Mouse (Mus musculus) heart, embryonic 10.5 days (tissue): ENCODE measurements around the gene Ostm1. TPM values are rescaled to one million over a fixed set of nuclear protein-coding genes. Genes with fewer than 3 reads are reported as not detected.

Experiments used
- DNase-seq: peaks from one replicate; pipeline ENCODE4 v3.0.0-alpha.2; 2017; ENCODE audit warnings: low spot score
- H3K27ac ChIP-seq: fragments of 300-500 bp; sonication (generic); 2 replicates; pipeline ENCODE4 v1.5.1; 2016; ENCODE audit warnings: mild to moderate bottlenecking
- H3K27me3 ChIP-seq: fragments of 300-500 bp; sonication (generic); 2 replicates; pipeline ENCODE4 v1.6.1; 2016; ENCODE audit warnings: mild to moderate bottlenecking; ENCODE audit not compliant: poor library complexity, insufficient read depth, severe bottlenecking
- H3K36me3 ChIP-seq: fragments of 300-500 bp; sonication (generic); 2 replicates; pipeline ENCODE4 v1.6.1; 2016; ENCODE audit warnings: mild to moderate bottlenecking, moderate library complexity
- H3K4me1 ChIP-seq: fragments of 300-500 bp; sonication (generic); 2 replicates; pipeline ENCODE4 v1.6.1; 2016; ENCODE audit warnings: mild to moderate bottlenecking
- H3K4me3 ChIP-seq: fragments of 300-500 bp; sonication (generic); 2 replicates; pipeline ENCODE4 v1.5.1; 2016; ENCODE audit warnings: mild to moderate bottlenecking, moderate library complexity
- H3K9me3 ChIP-seq: fragments of 300-500 bp; sonication (generic); 2 replicates; pipeline ENCODE4 v1.6.1; 2016; ENCODE audit warnings: mild to moderate bottlenecking, moderate library complexity
- WGBS: fragments of 180-500 bp; shearing (Covaris S2); methylation state at CpG from one replicate; pipeline ENCODE4 v1.1.7; 2016; 5-methylcytosine and 5-hydroxymethylcytosine counted together
- polyA plus RNA-seq: library from polyadenylated mRNA; unstranded; fragments of >200 nt; fragmentation: Nextera tagmentation; extraction: Ambion mirVana; gene quantifications from 2 replicates; pipeline ENCODE4 v1.2.1, GENCODE M21; 2016

The Ostm1 gene
- polyA plus RNA-seq, 1 experiment from 2014 or later, result 21.1 TPM

- Histone ChIP-seq H3K27ac (peak overlapping the region; percentile 66), H3K9me3 (no peaks in the 10 kb centered on the region), H3K4me1 (peaks cover 9% of the 10 kb centered on the region; the same call in 1 of the 2 replicates), H3K36me3 (no peaks in the 10 kb centered on the region), H3K27me3 (peaks cover 94% of the 10 kb centered on the region), H3K4me3 (peak overlapping the region; percentile 57)
- DNase-seq, result no peak
- WGBS, result under 1% methylated on average over 40 of the region's 40 CpGs
Measured at GRCm38 (mm10) chr10:42613639-42614381, 30.2 kb downstream of the Ostm1 start.

GRCm38 (mm10) chr10:42614766-42615165, 31.1 kb downstream of the Ostm1 start:
- WGBS, result 7% methylated on average over 9 of the region's 9 CpGs
- no peak for DNase-seq
- Histone ChIP-seq H3K4me1 (peaks cover 9% of the 10 kb centered on the region; the same call in 1 of the 2 replicates), H3K4me3 (no peak overlapping the region; the same call in 1 of the 2 replicates), H3K27me3 (peaks cover 98% of the 10 kb centered on the region), H3K27ac (no peak overlapping the region), H3K9me3 (no peaks in the 10 kb centered on the region), H3K36me3 (no peaks in the 10 kb centered on the region)

GRCm38 (mm10) chr10:42618291-42618690, 34.7 kb downstream of the Ostm1 start:
- Histone ChIP-seq H3K4me1 (peaks cover 5% of the 10 kb centered on the region; the same call in 1 of the 2 replicates), H3K27ac (no peak overlapping the region), H3K4me3 (no peak overlapping the region), H3K36me3 (no peaks in the 10 kb centered on the region), H3K27me3 (peaks cover 87% of the 10 kb centered on the region), H3K9me3 (no peaks in the 10 kb centered on the region)
- WGBS, result 41% methylated on average over 2 of the region's 2 CpGs
- no peak for DNase-seq

- 62% methylated on average over 2 of the region's 2 CpGs for WGBS
- H3K4me3 ChIP-seq, result no peak overlapping the region
- no peak overlapping the region for H3K27ac ChIP-seq
- H3K27me3 ChIP-seq, result peaks cover 82% of the 10 kb centered on the region
- no peaks in the 10 kb centered on the region; the same call in 1 of the 2 replicates for H3K4me1 ChIP-seq
- DNase-seq, result no peak
- H3K36me3 ChIP-seq, result no peaks in the 10 kb centered on the region
- no peaks in the 10 kb centered on the region for H3K9me3 ChIP-seq
Measured at GRCm38 (mm10) chr10:42625907-42626306, 42.3 kb downstream of the Ostm1 start.

- no peaks in the 10 kb centered on the region for H3K36me3 ChIP-seq
- H3K4me3 ChIP-seq, result no peak overlapping the region
- DNase-seq, result no peak
- no peak overlapping the region for H3K27ac ChIP-seq
- H3K4me1 ChIP-seq, result peaks cover 27% of the 10 kb centered on the region
- H3K9me3 ChIP-seq, result no peaks in the 10 kb centered on the region
- WGBS, result 2% methylated on average over 19 of the region's 19 CpGs
- peaks cover 100% of the 10 kb centered on the region for H3K27me3 ChIP-seq
Measured at GRCm38 (mm10) chr10:42630596-42631355, 47.2 kb downstream of the Ostm1 start.

- H3K4me3 ChIP-seq, result peak overlapping the region; percentile 53
- H3K36me3 ChIP-seq, result no peaks in the 10 kb centered on the region
- H3K27ac ChIP-seq, result no peak overlapping the region
- H3K27me3 ChIP-seq, result peaks cover 100% of the 10 kb centered on the region
- H3K9me3 ChIP-seq, result no peaks in the 10 kb centered on the region
- peaks cover 33% of the 10 kb centered on the region for H3K4me1 ChIP-seq
- no peak for DNase-seq
- 1% methylated on average over 42 of the region's 42 CpGs for WGBS
Measured at GRCm38 (mm10) chr10:42631754-42632452, 48.3 kb downstream of the Ostm1 start.

- Histone ChIP-seq H3K36me3 (no peaks in the 10 kb centered on the region), H3K27ac (no peak overlapping the region), H3K4me1 (peaks cover 34% of the 10 kb centered on the region), H3K4me3 (peak overlapping the region; percentile 53), H3K9me3 (no peaks in the 10 kb centered on the region), H3K27me3 (peaks cover 100% of the 10 kb centered on the region)
- no peak for DNase-seq
- under 1% methylated on average over 39 of the region's 39 CpGs for WGBS
Measured at GRCm38 (mm10) chr10:42632453-42633360, 49.1 kb downstream of the Ostm1 start.

- H3K27ac ChIP-seq, result no peak overlapping the region
- 5% methylated on average over 23 of the region's 23 CpGs for WGBS
- peak overlapping the region; percentile 53 for H3K4me3 ChIP-seq
- H3K4me1 ChIP-seq, result peaks cover 34% of the 10 kb centered on the region
- no peaks in the 10 kb centered on the region for H3K36me3 ChIP-seq
- no peak for DNase-seq
- H3K9me3 ChIP-seq, result no peaks in the 10 kb centered on the region
- H3K27me3 ChIP-seq, result peaks cover 97% of the 10 kb centered on the region
Measured at GRCm38 (mm10) chr10:42633361-42634121, 49.9 kb downstream of the Ostm1 start.

GRCm38 (mm10) chr10:42634122-42634720, 50.6 kb downstream of the Ostm1 start:
- DNase-seq, result no peak
- H3K27me3 ChIP-seq, result peaks cover 94% of the 10 kb centered on the region
- H3K9me3 ChIP-seq, result no peaks in the 10 kb centered on the region
- WGBS, result 2% methylated on average over 8 of the region's 8 CpGs
- H3K27ac ChIP-seq, result no peak overlapping the region
- H3K36me3 ChIP-seq, result no peaks in the 10 kb centered on the region
- H3K4me3 ChIP-seq, result peak overlapping the region; percentile 53
- H3K4me1 ChIP-seq, result peaks cover 34% of the 10 kb centered on the region

GRCm38 (mm10) chr10:42635046-42635445, 51.4 kb downstream of the Ostm1 start:
- H3K9me3 ChIP-seq, result no peaks in the 10 kb centered on the region
- H3K27ac ChIP-seq, result no peak overlapping the region
- WGBS, result 4% methylated on average over 11 of the region's 11 CpGs
- DNase-seq, result no peak
- no peaks in the 10 kb centered on the region for H3K36me3 ChIP-seq
- peaks cover 34% of the 10 kb centered on the region for H3K4me1 ChIP-seq
- peak overlapping the region; percentile 53 for H3K4me3 ChIP-seq
- peaks cover 85% of the 10 kb centered on the region for H3K27me3 ChIP-seq

- Histone ChIP-seq H3K4me1 (peaks cover 34% of the 10 kb centered on the region), H3K27ac (no peak overlapping the region), H3K27me3 (peaks cover 78% of the 10 kb centered on the region), H3K9me3 (no peaks in the 10 kb centered on the region), H3K36me3 (no peaks in the 10 kb centered on the region), H3K4me3 (peak overlapping the region; percentile 53)
- no peak for DNase-seq
- WGBS, result 1% methylated on average over 51 of the region's 52 CpGs
Measured at GRCm38 (mm10) chr10:42635566-42636359, 52.1 kb downstream of the Ostm1 start.
